Mouse (Mus musculus): ENCODE measurements around the gene Zscan18.
A peak's percentile ranks its signal among the peaks of the same experiment; 100 is the strongest.
"Not testable (repeated sequence)": the region's sequence is repeated elsewhere in the genome, so short reads cannot be mapped to it uniquely, and the experiment has no call there.

The Zscan18 gene

DNA sequence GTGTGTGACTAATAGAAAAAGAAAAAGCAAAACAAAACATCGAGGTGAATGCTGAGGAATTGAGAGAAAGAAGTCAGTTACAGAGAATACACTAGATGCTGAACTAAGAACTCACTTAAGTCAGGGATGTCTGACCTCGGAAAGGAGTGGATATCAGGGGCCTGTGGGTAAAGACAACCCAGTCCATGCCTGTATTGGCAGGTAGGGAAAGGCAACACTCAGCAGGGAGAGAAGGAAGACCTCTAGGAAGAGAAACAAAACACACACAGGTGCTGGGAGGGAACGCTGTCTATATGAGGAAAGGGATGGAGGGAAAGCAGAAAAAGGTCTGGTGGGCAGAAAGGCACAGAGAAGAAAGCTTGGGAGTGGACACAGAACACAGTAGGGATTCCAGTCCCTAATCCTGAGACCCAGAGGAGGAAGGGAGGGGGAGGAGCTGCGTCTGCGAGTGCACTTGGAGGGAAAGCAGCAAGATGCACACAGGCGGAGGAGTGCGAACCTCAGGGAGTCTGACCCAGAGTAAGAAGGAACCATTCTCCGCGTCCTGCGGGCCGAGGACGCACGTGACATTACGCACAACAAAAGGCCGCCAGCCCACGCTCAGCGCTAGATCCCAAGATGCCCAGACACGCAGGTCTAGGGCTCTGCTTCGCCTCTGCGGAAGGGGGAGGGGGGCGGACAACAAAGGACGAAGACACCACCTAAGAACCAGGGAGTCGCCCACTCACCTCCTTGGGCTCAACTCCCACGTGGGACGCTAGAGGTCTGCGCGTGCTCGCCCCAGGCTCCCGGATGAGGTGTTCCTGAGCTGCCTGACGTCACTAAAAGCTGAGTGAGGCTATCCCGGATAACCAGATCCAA lies at the start of gene Zscan18:
TSS of gene Zscan18 (minus strand) at position 770 of the 861 bp plus-strand sequence.
- DNase-seq: peak; percentile 77 to 84

DNA sequence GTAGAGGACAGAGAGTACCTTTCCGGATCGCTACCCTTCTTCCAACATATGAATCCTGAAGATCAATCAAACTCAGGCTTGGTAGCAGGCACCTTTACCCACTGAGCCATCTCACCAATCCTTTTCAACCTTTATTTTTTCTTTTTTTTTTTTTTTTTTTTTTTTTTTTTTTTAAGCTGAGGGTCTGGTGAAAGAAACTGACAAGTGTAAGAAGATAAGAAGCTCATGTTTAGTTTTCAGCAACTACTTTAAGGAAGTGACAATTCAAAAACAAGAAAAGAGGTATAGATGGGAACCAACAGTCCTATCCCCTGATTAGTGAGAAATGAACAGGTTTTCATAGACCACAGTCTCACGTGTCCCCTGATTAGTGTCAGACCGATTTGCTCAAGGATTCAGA lies 32.3 kb upstream of the Zscan18 start:
- no peak for DNase-seq

DNA sequence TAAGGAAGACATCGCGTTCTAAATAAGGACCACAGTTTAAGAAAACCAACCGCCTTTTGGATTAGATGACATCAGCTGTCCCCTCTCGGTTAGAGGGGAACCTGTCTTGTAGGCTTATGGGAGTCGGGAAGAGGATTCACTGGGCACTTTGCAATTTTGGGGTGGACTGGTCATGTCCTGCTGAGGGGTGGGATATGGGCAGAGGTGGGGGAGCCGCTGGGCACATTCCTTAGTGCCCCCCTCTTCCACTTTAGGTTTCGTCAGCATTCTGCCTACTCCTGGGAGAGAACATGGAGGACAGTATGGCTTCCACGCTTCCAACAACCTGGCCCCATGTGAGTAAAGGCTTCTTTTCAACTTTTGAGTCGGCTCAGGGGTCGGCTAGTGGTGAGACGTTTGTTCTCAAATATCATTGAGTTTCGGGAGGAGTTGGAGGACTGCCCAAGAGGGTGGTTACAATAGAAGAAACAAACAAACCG lies 31.8 kb upstream of the Zscan18 start:
- peak; percentile 27 to 50 for DNase-seq

DNA sequence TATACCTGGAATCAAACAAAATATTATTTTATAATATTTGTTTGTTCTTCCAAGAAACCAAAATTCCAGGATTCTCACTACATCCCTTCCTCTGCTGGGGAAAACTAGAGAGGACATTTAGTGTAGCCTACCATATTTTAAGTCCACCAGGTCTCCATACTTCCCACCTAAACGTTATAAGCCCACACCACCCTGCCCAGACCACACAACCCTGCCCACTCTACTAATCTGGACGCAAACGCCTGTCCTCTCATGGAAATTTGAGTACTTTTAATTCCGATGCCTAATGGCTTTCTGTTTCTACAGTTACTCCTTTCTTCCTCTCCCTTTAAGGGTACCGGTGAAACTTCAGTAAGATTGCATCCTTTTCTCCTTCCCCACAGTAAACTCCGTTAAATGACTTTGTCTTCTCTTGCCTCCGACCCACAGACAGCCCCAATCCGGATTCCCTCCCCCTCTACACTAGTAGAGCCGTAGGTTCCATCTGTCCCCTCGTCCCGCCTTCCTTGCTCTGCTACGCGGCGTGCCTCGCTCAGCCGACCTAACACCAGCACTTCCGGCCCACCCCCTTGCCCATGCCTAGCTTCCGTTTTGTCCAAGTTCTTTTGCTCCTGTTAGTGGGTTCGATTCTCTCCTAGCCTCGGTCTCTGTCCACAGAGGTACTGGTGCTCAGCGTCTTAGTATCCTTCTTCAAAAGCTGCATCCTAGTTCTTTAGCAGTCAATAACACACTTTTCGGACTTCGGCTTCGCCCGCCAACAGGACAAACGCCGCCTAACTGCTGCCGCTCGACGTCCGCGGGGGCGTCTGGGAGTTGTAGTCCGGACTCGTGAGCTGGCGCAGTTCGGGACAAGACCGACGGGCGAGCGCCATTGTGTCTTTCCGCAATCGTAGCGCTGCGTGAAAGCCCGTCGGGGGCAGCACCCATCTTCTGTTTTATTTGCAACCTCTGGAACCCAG lies 31.0 kb upstream of the Zscan18 start, which contains the start of gene Zfp110:
TSS of gene Zfp110 (plus strand) at position 600 of the 959 bp plus-strand sequence.
- DNase-seq: peak; percentile 93 to 95

DNA sequence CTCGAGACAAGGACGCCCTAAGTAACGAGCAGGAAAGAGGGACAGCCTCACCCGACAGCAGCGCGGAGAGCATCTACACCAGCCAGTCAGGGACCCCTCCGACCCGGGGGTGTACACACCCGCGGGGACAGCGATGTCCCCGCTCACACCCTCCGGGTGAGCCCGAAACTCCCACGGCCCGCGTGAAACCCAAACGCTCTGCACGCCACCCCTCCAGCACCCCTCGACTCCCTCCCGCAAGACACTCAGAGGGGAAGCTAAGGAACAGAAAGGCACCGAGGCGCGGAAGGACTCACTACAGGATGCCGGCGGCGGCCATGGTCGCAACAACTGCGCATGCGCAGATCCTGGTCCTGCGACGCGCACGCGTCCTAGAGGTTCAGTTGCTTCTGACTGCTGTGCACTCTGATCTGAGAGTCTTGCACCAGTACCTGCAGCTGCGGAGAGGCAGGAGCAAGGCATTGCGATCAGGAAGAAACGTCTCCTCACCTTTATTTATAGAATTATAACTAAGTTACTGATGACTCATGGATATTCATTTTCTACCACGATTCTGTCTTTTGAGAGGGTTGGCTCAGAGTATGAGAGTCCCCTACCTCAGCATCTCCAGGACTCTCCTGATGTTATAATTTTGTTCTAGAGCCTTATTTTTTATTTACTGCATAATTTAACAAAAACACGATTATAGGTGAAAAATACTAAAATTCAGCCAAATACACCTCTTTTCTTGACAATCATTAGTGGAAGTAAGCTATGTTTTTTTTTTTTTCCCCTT lies 15.3 kb upstream of the Zscan18 start, which contains the start of gene Zfp329:
TSS of gene Zfp329 (minus strand) at position 338 of the 775 bp plus-strand sequence.
- peak; percentile 94 to 96 for DNase-seq

DNA sequence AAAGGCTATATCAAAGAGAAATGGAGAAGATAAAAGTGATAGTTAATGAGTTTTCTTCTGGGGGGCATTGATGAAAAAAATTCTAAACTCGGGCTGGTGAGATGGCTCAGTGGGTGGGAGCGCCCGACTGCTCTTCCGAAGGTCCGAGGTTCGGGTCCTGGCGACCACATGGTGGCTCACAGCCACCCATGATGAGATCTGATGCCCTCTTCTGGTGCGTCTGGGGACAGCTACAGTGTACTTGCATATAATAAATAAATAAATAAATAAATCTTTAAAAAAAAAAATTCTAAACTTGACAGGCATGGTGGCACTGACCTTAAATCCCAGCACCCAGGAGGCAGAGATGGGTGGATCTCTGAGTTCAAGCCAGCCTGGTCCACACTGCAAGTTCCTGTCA lies 12.1 kb upstream of the Zscan18 start:
- DNase-seq: peak in 1 of 2 experiments; percentile 8

DNA sequence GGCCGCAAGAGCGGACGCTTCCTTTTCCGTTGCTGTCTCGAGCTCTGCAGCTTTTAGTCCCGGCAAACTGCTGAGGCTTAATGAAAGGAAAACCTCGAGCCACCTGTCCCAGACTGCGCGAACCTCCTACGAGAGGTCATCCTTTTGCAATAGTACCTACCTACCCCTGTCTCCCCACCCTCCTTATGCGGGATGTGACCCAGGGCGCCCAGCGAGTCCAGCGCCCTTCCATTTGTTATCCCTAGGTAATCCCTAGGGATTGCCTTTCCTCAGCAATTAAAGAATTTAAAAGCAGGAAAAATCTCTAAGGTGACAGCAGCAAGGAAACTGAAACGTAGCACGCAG lies 264 bp upstream of the Zscan18 start:
- DNase-seq: no peak

DNA sequence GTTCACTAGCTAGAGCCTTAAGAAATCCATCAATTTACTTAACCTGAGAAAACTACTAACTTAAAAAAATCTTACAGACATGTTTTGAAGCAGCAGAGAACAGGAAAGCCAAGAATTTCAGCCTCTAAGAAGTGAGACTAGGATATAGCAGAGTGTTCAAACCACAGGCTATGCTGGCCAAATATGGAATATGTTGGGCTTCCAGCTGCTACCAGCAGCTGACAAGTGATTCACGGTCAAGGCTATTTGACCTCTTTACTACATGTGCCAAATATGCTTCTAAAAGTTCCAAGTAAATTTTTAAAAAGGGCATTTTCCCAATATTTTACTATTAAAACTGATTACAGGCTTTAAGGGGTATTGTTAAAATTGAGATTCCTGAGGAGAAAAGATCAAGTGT lies 3.9 kb downstream of the Zscan18 start:
- DNase-seq: no peak

DNA sequence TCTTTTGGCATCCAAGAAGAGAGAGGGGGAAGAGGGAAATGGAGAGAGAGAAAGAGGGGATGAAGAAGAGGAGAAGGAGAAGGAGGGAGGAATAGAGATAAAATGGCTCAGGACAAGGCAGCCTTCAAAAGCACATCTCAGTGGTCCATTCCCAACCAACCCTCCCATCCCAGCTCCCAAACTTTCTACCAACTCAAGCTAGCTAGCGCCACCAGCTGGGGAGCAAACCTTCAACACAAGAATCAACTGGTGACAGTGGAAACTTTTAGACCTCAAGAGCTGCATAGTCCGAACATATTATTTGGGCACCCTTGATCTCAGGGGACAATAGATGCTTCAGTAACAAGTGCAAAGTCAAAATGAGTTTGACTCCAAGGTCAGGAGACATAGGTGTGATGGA lies 5.5 kb downstream of the Zscan18 start:
- no peak for DNase-seq

DNA sequence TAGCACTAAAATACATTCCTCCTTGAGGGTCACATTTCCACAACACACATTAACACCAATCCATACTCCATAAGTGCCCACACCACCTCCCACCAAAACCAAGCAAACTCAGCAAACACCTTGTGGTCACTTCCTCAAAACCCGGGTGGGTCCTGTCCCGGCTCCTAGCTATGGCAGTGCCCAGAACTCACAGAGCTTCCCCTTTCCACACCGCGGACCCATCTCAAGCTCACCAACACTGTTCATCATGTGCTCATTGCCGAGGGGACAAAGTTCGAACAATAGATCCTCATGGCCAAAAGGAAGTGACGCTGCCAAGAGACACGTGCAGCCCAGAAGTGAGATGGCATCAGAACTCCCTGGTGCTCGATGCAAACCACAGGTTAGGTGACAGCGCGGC lies 10.8 kb downstream of the Zscan18 start:
- DNase-seq: not testable (repeated sequence)

DNA sequence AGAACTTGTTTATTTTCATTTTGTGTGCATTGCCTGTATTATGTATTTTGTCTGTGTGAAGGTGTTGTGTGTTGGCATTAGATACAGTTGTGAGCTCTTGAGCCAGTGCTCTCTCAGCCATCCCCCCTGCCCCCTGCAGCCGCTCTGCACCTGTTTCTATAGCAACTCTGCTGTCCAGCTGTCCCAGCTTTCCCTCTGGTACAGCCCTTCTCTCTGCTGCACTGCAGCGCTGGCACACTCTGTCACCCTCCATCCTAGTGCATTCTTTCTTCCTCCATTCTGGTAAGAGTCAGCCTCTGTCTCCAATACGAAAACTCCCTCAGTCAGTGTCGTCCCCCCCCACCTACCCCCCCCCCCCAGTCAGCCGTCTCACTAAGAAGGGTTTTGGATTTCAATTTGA lies 15.4 kb downstream of the Zscan18 start:
- DNase-seq: no peak

DNA sequence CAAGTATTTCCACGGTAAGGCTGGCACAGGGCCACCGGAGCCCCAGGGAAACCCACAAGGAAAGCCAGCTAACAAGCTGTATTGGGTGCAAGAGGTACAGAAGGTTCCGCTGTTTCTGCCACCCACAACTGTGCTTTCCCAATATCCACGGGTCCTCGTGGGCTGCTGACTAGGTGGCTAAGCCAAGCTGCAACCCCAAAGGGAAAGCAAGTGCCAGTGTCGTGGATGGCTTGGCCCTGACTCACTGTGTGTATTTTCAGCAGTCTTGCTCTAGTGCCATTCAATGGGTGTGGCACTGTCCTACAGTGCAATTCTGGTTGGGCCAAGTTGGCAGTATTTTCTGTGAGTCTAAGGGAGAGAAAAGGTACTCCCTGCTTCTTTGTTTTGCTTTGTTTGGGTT lies 16.1 kb downstream of the Zscan18 start:
- peak in 1 of 2 experiments; percentile 3 for DNase-seq

DNA sequence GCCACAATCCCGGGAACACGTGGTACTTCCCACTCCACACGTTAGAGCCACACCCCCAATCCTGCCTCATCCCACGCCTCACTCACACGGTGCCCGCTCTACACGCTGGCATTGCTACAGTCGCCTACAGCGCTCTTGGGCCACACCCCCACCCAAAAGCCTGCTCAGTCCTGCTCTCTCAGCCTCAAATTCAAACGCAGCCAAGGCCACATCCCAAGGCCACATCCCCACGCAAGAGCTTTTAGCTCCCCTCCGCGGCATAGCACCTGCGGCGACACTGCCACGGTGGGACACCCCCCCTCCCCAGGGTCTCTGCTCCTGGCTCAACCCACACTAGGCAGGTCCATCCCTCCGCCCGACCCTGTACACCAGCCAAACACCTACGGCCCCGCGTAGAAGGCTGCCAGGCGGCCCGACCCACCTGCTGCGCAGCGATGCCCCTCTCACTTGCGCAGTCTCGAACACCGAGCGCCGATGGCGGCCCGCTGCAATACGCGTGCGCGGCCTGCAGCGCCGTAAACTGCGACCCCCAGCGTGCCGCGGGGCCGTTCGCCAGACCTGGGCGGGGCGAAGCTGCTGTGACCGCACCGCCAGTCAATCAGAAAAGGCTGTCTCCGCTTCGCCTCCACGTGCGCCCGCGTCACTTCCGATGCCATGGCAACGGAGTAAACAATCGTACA lies 23.1 kb downstream of the Zscan18 start:
- DNase-seq: peak; percentile 90 to 93

DNA sequence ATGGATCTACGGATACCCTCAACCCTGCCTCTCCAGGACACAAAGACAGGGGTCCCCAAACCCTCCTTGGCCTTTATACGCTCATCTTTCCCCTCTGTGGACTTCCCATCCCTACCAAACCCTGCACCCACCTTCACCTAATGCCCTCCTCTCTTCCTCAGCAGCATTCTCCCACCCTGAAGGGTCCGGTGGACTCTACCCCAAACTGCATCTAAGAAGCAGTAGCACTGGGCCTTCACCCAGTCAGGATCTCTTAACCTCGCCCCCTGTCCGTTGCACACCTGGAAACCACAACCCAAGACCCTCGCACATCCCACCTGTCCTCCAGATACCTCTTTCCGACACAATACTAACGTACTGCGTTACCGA lies 23.7 kb downstream of the Zscan18 start:
- no peak for DNase-seq

DNA sequence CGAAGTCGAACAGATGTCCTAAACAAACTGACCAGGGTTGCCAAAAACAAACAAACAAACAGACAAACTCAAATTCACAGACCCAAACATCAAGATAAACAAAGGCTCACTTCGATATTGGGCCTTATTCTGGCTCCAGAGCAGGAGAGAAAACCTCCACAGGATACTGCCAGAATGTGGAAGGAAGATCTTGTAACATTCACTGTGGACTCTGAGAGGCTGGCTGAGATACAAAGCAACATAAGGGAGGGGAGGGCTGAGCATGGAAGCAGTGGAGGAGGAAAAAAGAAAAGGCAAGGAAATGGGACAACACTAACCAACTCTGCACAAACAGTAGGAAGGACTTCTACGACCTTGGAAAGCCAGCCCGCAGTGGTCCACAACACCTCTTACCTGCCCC lies 24.3 kb downstream of the Zscan18 start:
- no peak for DNase-seq

DNA sequence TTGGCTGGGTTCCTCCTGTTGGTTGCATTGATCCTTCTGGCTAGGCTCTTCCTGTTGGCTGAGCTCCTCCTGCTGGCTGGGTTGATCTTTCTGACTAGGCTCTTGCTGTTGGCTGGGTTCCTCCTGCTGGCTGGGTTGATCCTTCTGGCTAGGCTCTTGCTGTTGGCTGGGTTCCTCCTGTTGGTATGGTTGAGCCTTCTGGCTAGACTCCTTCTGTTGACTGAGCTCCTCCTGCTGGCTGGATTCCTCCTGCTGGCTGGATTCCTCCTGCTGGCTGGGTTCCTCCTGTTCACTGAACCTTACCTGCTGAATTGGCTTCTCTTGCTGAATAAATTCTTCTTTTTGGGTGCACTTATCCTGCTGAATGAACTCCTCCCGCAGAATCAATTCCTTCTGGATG lies 28.8 kb downstream of the Zscan18 start:
- DNase-seq: no peak

DNA sequence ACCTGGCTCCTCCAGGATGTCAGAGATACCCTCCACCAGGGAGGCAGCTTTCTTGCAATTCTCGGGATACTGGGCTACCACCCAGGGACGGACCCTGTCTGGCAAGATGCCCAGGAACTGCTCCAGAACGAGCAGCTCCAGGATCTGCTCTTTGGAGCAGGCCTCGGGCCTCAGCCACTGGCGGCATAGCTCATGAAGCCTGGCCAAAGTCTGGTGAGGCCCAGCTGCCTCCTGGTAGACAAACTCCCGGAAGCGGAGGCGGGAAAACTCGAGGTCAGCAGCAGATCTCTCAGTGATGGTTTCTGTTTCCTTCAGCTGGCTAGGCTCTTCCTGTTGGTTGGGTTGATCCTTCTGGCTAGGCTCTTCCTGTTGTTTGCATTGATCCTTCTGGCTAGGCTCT lies 29.3 kb downstream of the Zscan18 start:
- no peak for DNase-seq

DNA sequence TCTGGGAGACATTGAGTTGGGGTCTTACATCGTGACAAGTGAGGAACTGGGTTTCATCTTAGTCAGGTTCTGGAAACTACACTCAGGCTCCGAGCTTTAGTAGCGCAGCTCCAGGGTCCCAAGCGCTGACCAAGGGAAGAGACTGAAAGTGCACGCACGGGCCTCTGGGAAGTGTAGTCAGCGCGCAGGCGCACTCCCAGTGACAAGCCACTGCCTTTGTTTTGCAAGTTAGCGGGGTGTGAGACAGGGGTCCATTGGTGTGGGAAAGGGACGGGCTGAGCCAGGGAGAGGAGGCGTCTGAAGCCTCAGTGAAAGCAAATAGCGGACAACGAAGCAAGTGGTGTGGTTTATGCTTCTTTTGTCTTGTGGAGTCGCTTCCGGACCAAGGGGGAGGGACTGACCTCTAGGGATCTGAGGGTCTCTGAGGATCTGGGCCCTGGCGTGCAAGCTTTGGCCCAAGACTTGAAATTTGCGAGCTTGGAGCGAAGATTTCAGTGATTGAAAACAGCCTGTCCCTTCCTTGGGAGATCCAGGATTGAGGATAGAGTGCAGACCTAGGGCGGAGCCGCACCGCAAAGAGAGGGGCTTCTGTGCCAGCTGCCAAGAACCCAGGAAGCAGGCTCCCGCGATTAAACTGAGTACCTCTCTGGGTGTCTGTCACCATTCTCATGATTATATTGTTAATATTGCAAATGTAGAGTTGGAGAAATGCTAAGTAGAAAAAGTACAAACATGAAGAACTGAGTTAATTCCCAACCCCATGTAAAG lies 53.8 kb downstream of the Zscan18 start:
- DNase-seq: peak in 1 of 2 experiments; percentile 4

DNA sequence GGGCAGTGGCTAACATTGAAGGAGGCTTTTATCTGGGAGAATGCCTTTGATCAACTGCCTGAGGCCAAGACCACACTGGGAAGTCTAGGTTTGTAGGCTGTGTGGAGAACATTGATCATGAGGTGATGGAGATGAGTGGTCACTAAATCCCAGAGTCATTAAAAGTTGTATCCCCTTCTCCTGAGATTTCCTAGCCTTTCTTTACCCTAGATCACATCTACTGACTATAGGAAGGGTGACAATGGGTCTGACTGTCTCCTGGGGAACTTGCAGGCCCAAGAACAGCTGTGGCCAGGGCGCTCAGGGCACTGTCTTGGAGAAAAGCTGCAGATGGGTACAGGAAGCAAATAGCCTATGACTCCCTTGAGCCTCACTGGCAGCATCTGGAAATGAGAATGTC lies 68.5 kb downstream of the Zscan18 start, which contains the start of gene Vmn2r56:
TSS of gene Vmn2r56 (minus strand) at position 101 of the 400 bp plus-strand sequence.
- DNase-seq: no peak

Data from kidney, postnatal 4 days (tissue).